Mouse (Mus musculus): ENCODE measurements around the gene Golgb1.

GRCm38 (mm10) chr16:36925351-36925750 lies 50.4 kb downstream of the Golgb1 start:
- TF ChIP-seq CTCF (IDR thresholded peaks at IDR 0.05; ENCODE audit: low read depth) (no peak), EP300 (optimal IDR thresholded peaks at IDR 0.05) (no peak)
